Mouse (Mus musculus) ES-E14 (cell line): ENCODE measurements around the gene Arl15.

Experiments
- CHD2 ChIP-seq: IDR thresholded peaks from 2 replicates; pipeline ENCODE4 v1.6.1; 2014; ENCODE audit warnings: mild to moderate bottlenecking, low read depth, low read length, inconsistent platforms
- HCFC1 ChIP-seq: IDR thresholded peaks from 2 replicates; pipeline ENCODE4 v1.6.1; 2012; ENCODE audit warnings: low read length, inconsistent platforms, borderline replicate concordance; ENCODE audit not compliant: insufficient read depth
- ZC3H11A ChIP-seq: IDR thresholded peaks from 2 replicates; pipeline ENCODE4 v1.6.1; 2012; ENCODE audit warnings: low read depth, mild to moderate bottlenecking, inconsistent platforms, low read length, borderline replicate concordance
- ZNF384 ChIP-seq: IDR thresholded peaks from 2 replicates; pipeline ENCODE4 v1.6.1; 2012; ENCODE audit warnings: low read depth, low read length, inconsistent platforms

DNA sequence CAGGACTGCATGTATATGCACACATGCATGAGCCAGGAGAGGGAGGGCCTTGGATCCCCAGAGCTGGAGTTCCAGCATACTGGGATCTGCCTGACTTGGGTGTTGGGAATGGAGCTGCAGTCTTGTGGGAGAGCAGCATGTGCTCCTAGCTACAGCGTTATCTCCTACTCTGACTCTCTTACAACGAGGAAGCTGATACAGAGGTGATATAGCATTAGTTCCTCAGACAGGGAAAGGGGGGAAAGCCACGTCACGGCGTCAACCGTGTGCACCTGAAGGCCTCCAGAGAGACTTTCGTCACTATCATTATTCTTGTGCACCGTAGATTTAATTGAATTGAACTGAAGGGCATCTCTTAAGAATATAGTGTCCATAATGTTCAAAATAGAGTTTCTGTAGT lies 286.2 kb downstream of the Arl15 start:
- no peak for TF ChIP-seq ZC3H11A
- TF ChIP-seq HCFC1 = no peak
- TF ChIP-seq ZNF384 = no peak
- TF ChIP-seq CHD2 = no peak
